ENCODE assay signal across 8 mouse cellular contexts in genomic region chr6:108098171-108098845, GRCm38 (mm10). TPM values are rescaled to one million over a fixed set of nuclear protein-coding genes. Genes with fewer than 3 reads are reported as not detected.
DNase-seq lines count a peak whose midpoint lies in the region; ATAC-seq and TF ChIP-seq lines count a peak whose summit lies in the region.
"Had no signal": no experiment of that assay in that cellular context is flagged by ENCODE, and none has a peak within 500 bp of the region (broad histone marks: within the 10 kb centered on the region; RNA-seq: fewer than 3 reads in every experiment).

No protein-coding gene starts in this region.

- no peak overlapping the region; the same call in 1 of the 2 replicates for H3K4me2 ChIP-seq in intestine, embryonic 16.5 days (ENCODE audit: low read depth, low read length)
- H3K4me2 ChIP-seq in midbrain, embryonic 12.5 days (replicated peaks): no peak overlapping the region
- H3K4me2 ChIP-seq: liver, embryonic 15.5 days had no signal

- intact Hi-C loops in left cerebral cortex, postnatal 36 days (cut with DNase I): loop anchor here (2.0 to 10.0 kb wide), 3 partner anchors 246 to 636 kb away; no protein-coding TSS in a partner anchor

- no peaks in the 10 kb centered on the region; the same call in 1 of the 2 replicates for H3K4me1 ChIP-seq in cortical plate, adult 2 months (ENCODE audit: control insufficient read depth, insufficient read depth, low read length)
- H3K4me1 ChIP-seq in intestine, embryonic 16.5 days (ENCODE audit: control insufficient read depth, insufficient read depth, low read length): no peaks in the 10 kb centered on the region
- H3K4me1 ChIP-seq in midbrain, embryonic 12.5 days: peaks cover 5% of the 10 kb centered on the region; the same call in 1 of the 2 replicates

- no peak overlapping the region for H3K4me3 ChIP-seq in cortical plate, adult 2 months (ENCODE audit: insufficient read depth, low read length)
- no peak overlapping the region for H3K4me3 ChIP-seq in intestine, embryonic 16.5 days (ENCODE audit: low read length)
- no peak overlapping the region for H3K4me3 ChIP-seq in midbrain, embryonic 12.5 days
- H3K4me3 ChIP-seq: liver, embryonic 15.5 days had no signal

- H3K27me3 ChIP-seq in intestine, embryonic 16.5 days (replicated peaks; ENCODE audit: control insufficient read depth, insufficient read depth, low read length): no peaks in the 10 kb centered on the region
- no peaks in the 10 kb centered on the region for H3K27me3 ChIP-seq in midbrain, embryonic 12.5 days
- H3K27me3 ChIP-seq: liver, embryonic 15.5 days had no signal

- H3K9ac ChIP-seq in intestine, embryonic 16.5 days (ENCODE audit: low read depth, low read length): no peak overlapping the region
- no peak overlapping the region for H3K9ac ChIP-seq in midbrain, embryonic 12.5 days (replicated peaks)
- H3K9ac ChIP-seq: liver, embryonic 15.5 days had no signal

- peak; percentile 67; the same call in 1 of the 2 replicates for ATAC-seq in intestine, embryonic 16.5 days
- ATAC-seq in midbrain, embryonic 12.5 days (ENCODE audit: low FRiP score, low read depth): peak; percentile 89

- peak; percentile 55 for DNase-seq in WW6 (ENCODE audit: low read depth, low spot score)
- DNase-seq in heart, adult 11 months: peak; percentile 94
- peak; percentile 25 to 34 for DNase-seq in left cerebral cortex, postnatal 36 days (ENCODE audit: low spot score in 2 of 2)
- peak; percentile 41 for DNase-seq in right cerebral cortex, postnatal 4 days

- H3K9me3 ChIP-seq in intestine, embryonic 16.5 days (ENCODE audit: control insufficient read depth, low read length): no peaks in the 10 kb centered on the region
- H3K9me3 ChIP-seq in midbrain, embryonic 12.5 days: no peaks in the 10 kb centered on the region
- H3K9me3 ChIP-seq: liver, embryonic 15.5 days had no signal

- no peak overlapping the region for H3K27ac ChIP-seq in cortical plate, adult 2 months (ENCODE audit: insufficient read depth, low read length)
- no peak overlapping the region for H3K27ac ChIP-seq in intestine, embryonic 16.5 days (ENCODE audit: low read length)
- no peak overlapping the region for H3K27ac ChIP-seq in midbrain, embryonic 12.5 days (replicated peaks)
- H3K27ac ChIP-seq: liver, embryonic 15.5 days had no signal

- TF ChIP-seq POLR2A in cortical plate, adult 2 months (IDR thresholded peaks at IDR 0.05; ENCODE audit: extremely low read depth, insufficient read depth, low read length): no peak

- H3K36me3 ChIP-seq in intestine, embryonic 16.5 days (ENCODE audit: control insufficient read depth, insufficient read depth, low read length): no peaks in the 10 kb centered on the region
- no peaks in the 10 kb centered on the region for H3K36me3 ChIP-seq in midbrain, embryonic 12.5 days
- H3K36me3 ChIP-seq: liver, embryonic 15.5 days had no signal

- WGBS in intestine, embryonic 16.5 days: 24% methylated on average over 9 of the region's 9 CpGs
- 18% methylated on average over 9 of the region's 9 CpGs for WGBS in midbrain, embryonic 12.5 days

- peak; percentile 58 for TF ChIP-seq CTCF in cortical plate, adult 2 months (IDR thresholded peaks at IDR 0.05; ENCODE audit: extremely low read depth, insufficient read depth, low read length)

RNA-seq across cellular contexts. Expression of gene Setmar, which starts 33.5 kb away (rescaled TPM):
- polyA plus RNA-seq in cortical plate, adult 2 months (2012; rRNA removed): 8.1 TPM in 2 replicates
- polyA plus RNA-seq in intestine, embryonic 16.5 days (2015; fragmentation: Nextera tagmentation; extraction: Ambion mirVana): 6.4 and 6.5 TPM in 2 replicates
- total RNA-seq in left cerebral cortex, postnatal 36 days (2021): 1 to 10 TPM; 9.0 to 9.9 TPM
- polyA plus RNA-seq in midbrain, embryonic 12.5 days (2016; fragmentation: Nextera tagmentation; extraction: Ambion mirVana): 7.6 and 8.3 TPM in 2 replicates

Comparison
In these comparisons a context has a peak if more than half of its experiments do, and no peak if none do; other contexts are left out.
1. DNase-seq: peak in every context shown above with its lines; median percentile 94 in heart, adult 11 months; 55 in WW6; 41 in right cerebral cortex, postnatal 4 days; 30 in left cerebral cortex, postnatal 36 days.